Mouse (Mus musculus) MEL (cell line): ENCODE results near the gene AW822073. TPM values are rescaled to one million over a fixed set of nuclear protein-coding genes. Genes with fewer than 3 reads are reported as not detected.

Experiments used
- DNase-seq: peaks from one replicate; pipeline ENCODE4 v3.0.0; 2011; ENCODE audit warnings: low read depth, low spot score
- H3K27ac ChIP-seq: 2 replicates; pipeline ENCODE4 v1.5.1; 2012; ENCODE audit warnings: low read depth, mild to moderate bottlenecking, control low read depth, low read length, moderate library complexity; ENCODE audit not compliant: control insufficient read depth
- H3K27me3 ChIP-seq, 2 experiments: fragments of 150-350 bp in 1 of 2; sonication (generic) in 1 of 2; 2 replicates each; pipeline ENCODE4 v1.6.1; 2012; ENCODE audit warnings: low read length in 2 of 2, mild to moderate bottlenecking in 2 of 2, improper control_type of control experiment in 1 of 2, moderate library complexity in 1 of 2; ENCODE audit not compliant: insufficient read depth in 2 of 2, control insufficient read depth in 1 of 2
- H3K36me3 ChIP-seq, 2 experiments: 2 replicates each; pipeline ENCODE4 v1.6.1; 2012 to 2014; ENCODE audit warnings: low read length in 2 of 2, improper control_type of control experiment in 1 of 2, inconsistent platforms in 1 of 2, mild to moderate bottlenecking in 1 of 2; ENCODE audit not compliant: insufficient read depth in 2 of 2, control insufficient read depth in 1 of 2
- H3K4me1 ChIP-seq, 2 experiments: fragments of 150-350 bp in 1 of 2; sonication (generic) in 1 of 2; 2 replicates each; pipeline ENCODE4 v1.6.1; 2012; ENCODE audit warnings: low read length in 2 of 2, improper control_type of control experiment in 1 of 2, mild to moderate bottlenecking in 1 of 2; ENCODE audit not compliant: insufficient read depth in 2 of 2, control insufficient read depth in 1 of 2
- H3K4me3 ChIP-seq, 2 experiments: fragments of 150-350 bp in 1 of 2; sonication (generic) in 1 of 2; 2 replicates each; pipeline ENCODE4 v1.5.1; 2012; ENCODE audit warnings: low read depth in 2 of 2, low read length in 2 of 2, mild to moderate bottlenecking in 2 of 2, moderate library complexity in 2 of 2, control low read depth in 1 of 2, improper control_type of control experiment in 1 of 2; ENCODE audit not compliant: control insufficient read depth in 1 of 2, insufficient read depth in 1 of 2
- H3K79me2 ChIP-seq: 2 replicates; pipeline ENCODE4 v1.6.1; 2012; ENCODE audit warnings: mild to moderate bottlenecking, low read length, moderate library complexity; ENCODE audit not compliant: control insufficient read depth, poor library complexity, insufficient read depth
- H3K9ac ChIP-seq: 2 replicates; pipeline ENCODE4 v1.6.1; 2012; ENCODE audit warnings: low read depth, mild to moderate bottlenecking, control low read depth, low read length, moderate library complexity; ENCODE audit not compliant: control insufficient read depth, poor library complexity, severe bottlenecking
- H3K9me3 ChIP-seq: fragments of 150-350 bp; sonication (generic); replicated peaks from 2 replicates; pipeline ENCODE4 v1.6.1; 2012; ENCODE audit warnings: mild to moderate bottlenecking, low read length, improper control_type of control experiment, moderate library complexity; ENCODE audit not compliant: insufficient read depth
- BHLHE40 ChIP-seq: IDR thresholded peaks from 2 replicates; pipeline ENCODE4 v1.6.1; 2012; ENCODE audit warnings: low read depth, mild to moderate bottlenecking, inconsistent platforms, low read length, improper control_type of control experiment, borderline replicate concordance
- CTCF ChIP-seq, 3 experiments: IDR thresholded peaks in 2 of 3; conservative IDR thresholded peaks in 1 of 3; 2 replicates each; pipeline ENCODE4 v1.5.1; 2011 to 2012; ENCODE audit warnings: low read length in 3 of 3, low read depth in 2 of 3, mild to moderate bottlenecking in 2 of 3, improper control_type of control experiment in 1 of 3, inconsistent platforms in 1 of 3, mixed read lengths in 1 of 3, moderate library complexity in 1 of 3; ENCODE audit not compliant: control insufficient read depth in 1 of 3, insufficient read depth in 1 of 3, poor library complexity in 1 of 3, severe bottlenecking in 1 of 3
- E2F4 ChIP-seq: IDR thresholded peaks from 2 replicates; pipeline ENCODE4 v1.6.1; 2011; ENCODE audit warnings: low read depth, low read length, improper control_type of control experiment, borderline replicate concordance
- HCFC1 ChIP-seq: IDR thresholded peaks from 2 replicates; pipeline ENCODE4 v1.6.1; 2012; ENCODE audit warnings: low read depth, mild to moderate bottlenecking, inconsistent platforms, low read length, improper control_type of control experiment, moderate library complexity
- MAZ ChIP-seq: IDR thresholded peaks from 2 replicates; pipeline ENCODE4 v1.6.1; 2012; ENCODE audit warnings: low read depth, mild to moderate bottlenecking, inconsistent platforms, low read length, improper control_type of control experiment
- NRF1 ChIP-seq: IDR thresholded peaks from 2 replicates; pipeline ENCODE4 v1.6.1; 2014; ENCODE audit warnings: low read depth, mild to moderate bottlenecking, inconsistent platforms, low read length, improper control_type of control experiment, moderate library complexity; ENCODE audit not compliant: poor library complexity, insufficient read depth, severe bottlenecking
- SIN3A ChIP-seq: IDR thresholded peaks from 2 replicates; pipeline ENCODE4 v1.6.1; 2012; ENCODE audit warnings: low read length, improper control_type of control experiment, inconsistent platforms
- USF1 ChIP-seq: IDR thresholded peaks from 2 replicates; pipeline ENCODE4 v1.6.1; 2014; ENCODE audit warnings: low read depth, mild to moderate bottlenecking, inconsistent platforms, low read length, improper control_type of control experiment, moderate library complexity
- polyA plus RNA-seq, 2 experiments: library from polyadenylated mRNA; stranded (reverse) in 1 of 2; unstranded in 1 of 2; fragments of >175 nt in 1 of 2; fragments of >200 nt in 1 of 2; gene quantifications; 2 replicates each; pipeline versions ENCODE4 v1.2.1 to v1.2.4; 2012; ENCODE audit warnings: low replicate concordance in 2 of 2, low read depth in 1 of 2; ENCODE audit not compliant: insufficient read length in 2 of 2, insufficient read depth in 1 of 2, missing spikeins in 1 of 2
- total RNA-seq: library from RNA; depleted of rRNA; stranded (reverse); fragments of 300-350 nt; gene quantifications from 2 replicates; pipeline ENCODE4 v1.2.3, GENCODE M21; 2012

AW822073 gene
- total and polyA plus RNA-seq, 3 experiments = not detected

DNA sequence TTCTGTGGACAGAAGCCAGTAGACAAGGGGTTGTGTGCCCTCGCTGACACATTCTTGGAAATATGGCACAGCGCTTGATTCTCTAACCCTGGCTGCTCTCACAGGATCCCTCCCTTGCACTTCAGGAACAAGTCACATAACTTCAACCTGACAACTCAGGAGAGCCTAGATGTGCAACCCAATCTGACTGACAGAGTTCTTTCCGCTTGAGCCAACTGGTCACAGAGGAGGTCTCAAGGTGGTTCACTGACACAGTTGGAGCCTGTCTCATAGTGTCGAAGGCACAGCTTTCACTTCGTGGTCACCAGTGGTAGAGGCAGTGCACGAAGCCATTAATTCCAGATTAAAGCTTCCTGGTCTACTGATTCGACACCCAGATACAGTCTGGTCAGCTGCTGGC, 12.5 kb downstream of the AW822073 start:
- Histone ChIP-seq H3K9me3 (no peaks in the 10 kb centered on the region), H3K27me3 (no peaks in the 10 kb centered on the region), H3K36me3 (no peaks in the 10 kb centered on the region), H3K4me1 (no peaks in the 10 kb centered on the region), H3K4me3 (no peak overlapping the region), H3K79me2 (no peaks in the 10 kb centered on the region), H3K9ac (no peak overlapping the region), H3K27ac (no peak overlapping the region)
- no peak for TF ChIP-seq USF1
- no peak for DNase-seq

GRCm38 (mm10) chr10:58211213-58211612, 13.5 kb downstream of the AW822073 start:
- H3K9me3 ChIP-seq = no peaks in the 10 kb centered on the region
- no peak overlapping the region for H3K9ac ChIP-seq
- H3K79me2 ChIP-seq = no peaks in the 10 kb centered on the region
- no peaks in the 10 kb centered on the region for H3K36me3 ChIP-seq
- no peaks in the 10 kb centered on the region for H3K4me1 ChIP-seq
- H3K27ac ChIP-seq = no peak overlapping the region
- no peak overlapping the region for H3K4me3 ChIP-seq
- DNase-seq = no peak
- no peaks in the 10 kb centered on the region for H3K27me3 ChIP-seq
- no peak for TF ChIP-seq SIN3A
- no peak for TF ChIP-seq E2F4
- no peak for TF ChIP-seq BHLHE40
- TF ChIP-seq HCFC1 = no peak
- TF ChIP-seq MAZ = no peak
- TF ChIP-seq NRF1 = no peak
- TF ChIP-seq, all 39 proteins: peak for 0

DNA sequence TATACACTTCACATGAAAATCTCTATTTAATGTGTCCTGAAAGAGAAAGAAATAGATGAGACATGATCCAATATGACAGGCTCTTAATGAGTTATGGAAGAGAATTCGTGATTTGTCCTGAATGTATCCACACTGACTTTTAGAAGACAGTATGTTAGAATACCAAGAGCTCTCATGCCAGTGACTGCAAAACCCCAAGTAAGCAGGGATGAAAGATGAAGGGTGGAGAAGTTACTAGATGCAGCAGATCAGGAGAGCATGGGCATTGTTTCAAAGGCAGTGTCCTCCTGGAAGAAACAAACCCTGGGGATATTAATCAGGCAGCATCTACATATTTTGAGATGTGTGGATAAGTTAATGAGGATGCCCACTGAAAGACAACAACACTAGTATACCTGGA, 14.2 kb downstream of the AW822073 start:
- no peaks in the 10 kb centered on the region for H3K4me1 ChIP-seq

More for the DNA sequence above, 14.2 kb downstream of the AW822073 start:
- no peak overlapping the region for H3K4me3 ChIP-seq
- H3K36me3 ChIP-seq = no peaks in the 10 kb centered on the region
- H3K9me3 ChIP-seq = no peaks in the 10 kb centered on the region
- no peak for DNase-seq
- no peaks in the 10 kb centered on the region for H3K79me2 ChIP-seq
- H3K27ac ChIP-seq = no peak overlapping the region
- H3K9ac ChIP-seq = no peak overlapping the region
- no peak for TF ChIP-seq BHLHE40
- no peak for TF ChIP-seq CTCF (IDR thresholded peaks at IDR 0.05 in 2 of 3, conservative IDR thresholded peaks at IDR 0.05 in 1 of 3; ENCODE audit: control insufficient read depth in 1 of 3, insufficient read depth in 1 of 3, low read depth in 2 of 3, low read length in 3 of 3, poor library complexity in 1 of 3, severe bottlenecking in 1 of 3)
- H3K27me3 ChIP-seq = no peaks in the 10 kb centered on the region
